Mouse (Mus musculus): ENCODE measurements around the gene Slc6a8. TPM values are rescaled to one million over a fixed set of nuclear protein-coding genes. Genes with fewer than 3 reads are reported as not detected.

Slc6a8 gene
- polyA plus RNA-seq, 1 experiment from 2014 or later: 6.7 TPM

- peak; percentile 52; the same call in 1 of the 2 replicates for ATAC-seq (ENCODE audit: insufficient read depth, low FRiP score)
- no peak overlapping the region for H3K4me2 ChIP-seq (ENCODE audit: low read depth, low read length)
- 10% methylated on average over 6 of the region's 6 CpGs for WGBS
- no peak overlapping the region for H3K27ac ChIP-seq (ENCODE audit: low read length)
- no peaks in the 10 kb centered on the region for H3K4me1 ChIP-seq (ENCODE audit: control insufficient read depth, insufficient read depth, low read length)
- no peaks in the 10 kb centered on the region for H3K9me3 ChIP-seq (replicated peaks; ENCODE audit: control insufficient read depth, low read length)
- H3K36me3 ChIP-seq (ENCODE audit: control insufficient read depth, insufficient read depth, low read length): no peaks in the 10 kb centered on the region
- no peak overlapping the region for H3K4me3 ChIP-seq (replicated peaks; ENCODE audit: low read length)
- H3K27me3 ChIP-seq (ENCODE audit: control insufficient read depth, insufficient read depth, low read length): no peaks in the 10 kb centered on the region
- H3K9ac ChIP-seq (ENCODE audit: low read length): no peak overlapping the region
Observed at GRCm38 (mm10) chrX:73654177-73654576, 18.8 kb upstream of the Slc6a8 start.

DNA sequence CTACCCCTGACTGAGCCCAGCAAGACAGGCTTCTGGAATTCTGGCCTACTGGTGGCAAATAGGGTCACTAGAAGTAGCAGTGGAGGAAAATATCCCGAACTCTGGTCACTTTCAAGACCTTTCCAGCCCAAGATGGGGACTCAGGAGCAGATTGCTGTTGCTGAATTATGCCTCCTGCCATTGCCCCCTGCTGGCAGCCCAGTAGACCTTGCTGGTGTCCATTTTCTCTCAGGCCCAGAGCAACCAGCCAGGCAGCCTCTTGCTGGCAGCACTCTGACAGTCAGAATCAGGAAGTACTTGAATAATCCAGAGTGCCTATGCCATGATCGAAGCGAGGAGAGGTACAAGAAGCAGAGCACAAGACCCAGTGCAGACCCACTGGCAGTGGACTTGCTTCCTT lies 17.4 kb upstream of the Slc6a8 start:
- no peak overlapping the region for H3K27ac ChIP-seq (ENCODE audit: low read length)
- H3K36me3 ChIP-seq (ENCODE audit: control insufficient read depth, insufficient read depth, low read length): no peaks in the 10 kb centered on the region
- H3K9ac ChIP-seq (ENCODE audit: low read length): no peak overlapping the region
- no peaks in the 10 kb centered on the region; the same call in 1 of the 2 replicates for H3K27me3 ChIP-seq (ENCODE audit: control insufficient read depth, insufficient read depth, low read length)
- WGBS: 62% methylated on average over 3 of the region's 3 CpGs
- H3K4me3 ChIP-seq (replicated peaks; ENCODE audit: low read length): no peak overlapping the region
- no peaks in the 10 kb centered on the region for H3K9me3 ChIP-seq (replicated peaks; ENCODE audit: control insufficient read depth, low read length)
- no peak for ATAC-seq (ENCODE audit: insufficient read depth, low FRiP score)
- H3K4me2 ChIP-seq (ENCODE audit: low read depth, low read length): no peak overlapping the region
- H3K4me1 ChIP-seq (ENCODE audit: control insufficient read depth, insufficient read depth, low read length): no peaks in the 10 kb centered on the region

- Histone ChIP-seq H3K4me2 (ENCODE audit: low read depth, low read length) (no peak overlapping the region), H3K27me3 (ENCODE audit: control insufficient read depth, insufficient read depth, low read length) (no peaks in the 10 kb centered on the region; the same call in 1 of the 2 replicates), H3K4me1 (ENCODE audit: control insufficient read depth, insufficient read depth, low read length) (no peaks in the 10 kb centered on the region), H3K4me3 (replicated peaks; ENCODE audit: low read length) (no peak overlapping the region), H3K9ac (ENCODE audit: low read length) (no peak overlapping the region), H3K36me3 (ENCODE audit: control insufficient read depth, insufficient read depth, low read length) (no peaks in the 10 kb centered on the region), H3K9me3 (replicated peaks; ENCODE audit: control insufficient read depth, low read length) (no peaks in the 10 kb centered on the region), H3K27ac (ENCODE audit: low read length) (no peak overlapping the region)
- WGBS: 46% methylated on average over 7 of the region's 7 CpGs
- ATAC-seq (ENCODE audit: insufficient read depth, low FRiP score): no peak
Observed at GRCm38 (mm10) chrX:73658391-73658790, 14.6 kb upstream of the Slc6a8 start.

DNA sequence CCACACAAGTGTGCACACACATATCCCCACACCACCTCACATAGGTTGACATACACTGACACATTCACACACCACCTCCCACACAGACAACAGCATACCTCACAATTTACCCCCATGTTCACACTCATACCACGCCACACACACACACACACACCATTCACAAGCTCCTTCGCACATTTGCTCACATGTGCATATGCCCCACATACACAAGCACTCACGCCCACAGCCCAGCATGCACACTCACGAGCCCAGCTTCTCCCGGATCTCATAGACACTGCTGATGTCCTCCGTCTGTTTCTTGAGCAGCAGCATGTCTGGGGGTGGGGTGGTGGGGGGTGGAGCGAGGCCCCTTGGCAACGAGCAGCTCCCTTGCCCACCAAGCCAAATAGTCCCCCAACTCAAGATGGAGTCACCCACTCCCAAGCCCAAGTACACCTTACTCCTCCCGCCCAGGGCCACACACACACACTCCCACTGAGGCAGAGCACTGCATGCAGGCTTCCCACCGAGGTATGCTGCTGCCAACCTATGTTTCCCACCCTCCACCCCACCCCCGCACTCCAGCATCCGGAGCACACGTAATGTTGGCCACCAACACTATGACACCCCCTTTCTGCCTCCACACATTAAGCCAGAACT lies 13.9 kb upstream of the Slc6a8 start:
- 51% methylated on average over 13 of the region's 13 CpGs for WGBS
- H3K27me3 ChIP-seq (ENCODE audit: control insufficient read depth, insufficient read depth, low read length): no peaks in the 10 kb centered on the region; the same call in 1 of the 2 replicates
- peak overlapping the region; percentile 48 for H3K4me3 ChIP-seq (replicated peaks; ENCODE audit: low read length)
- H3K36me3 ChIP-seq (ENCODE audit: control insufficient read depth, insufficient read depth, low read length): no peaks in the 10 kb centered on the region
- no peaks in the 10 kb centered on the region for H3K9me3 ChIP-seq (replicated peaks; ENCODE audit: control insufficient read depth, low read length)
- peak overlapping the region; percentile 68 for H3K4me2 ChIP-seq (ENCODE audit: low read depth, low read length)
- H3K9ac ChIP-seq (ENCODE audit: low read length): peak overlapping the region; percentile 69
- no peaks in the 10 kb centered on the region for H3K4me1 ChIP-seq (ENCODE audit: control insufficient read depth, insufficient read depth, low read length)
- H3K27ac ChIP-seq (ENCODE audit: low read length): no peak overlapping the region
- ATAC-seq (ENCODE audit: insufficient read depth, low FRiP score): peak; percentile 4; the same call in 1 of the 2 replicates

DNA sequence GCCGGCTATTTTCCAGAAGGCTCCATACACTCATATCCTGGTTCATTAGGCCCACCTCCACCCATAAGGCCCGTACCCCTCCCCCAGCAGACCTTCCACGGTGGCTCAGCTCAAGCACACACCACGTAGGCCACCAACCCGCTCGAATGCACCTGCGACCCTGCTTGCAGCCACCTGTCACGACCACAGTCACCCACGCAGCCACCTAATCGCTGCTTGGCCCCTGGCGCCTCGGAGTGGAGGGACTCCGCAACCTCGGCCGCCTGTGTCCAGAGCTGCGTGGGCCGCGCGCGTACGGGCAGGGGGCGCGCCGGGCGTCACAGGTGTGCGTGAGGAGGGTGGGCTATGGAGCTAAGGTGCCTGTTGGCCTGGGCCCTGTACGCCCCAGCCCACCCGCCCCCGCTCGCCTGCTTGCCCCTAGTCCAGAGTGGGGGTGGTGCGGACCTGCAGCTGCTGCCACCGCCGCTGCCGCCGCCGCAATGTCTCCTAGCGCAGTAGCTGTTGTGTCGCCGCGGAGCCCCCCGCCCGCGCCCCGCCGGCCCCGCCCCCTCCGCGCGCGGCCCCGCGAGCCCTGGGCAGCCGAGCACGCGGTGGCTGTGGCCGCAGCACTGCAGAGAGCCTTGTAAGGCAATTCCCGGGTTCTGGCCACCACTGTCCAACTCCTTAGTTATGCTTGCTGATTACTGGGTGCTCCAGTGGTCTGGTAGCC lies 13.2 kb upstream of the Slc6a8 start, which contains the start of gene Pnck:
Pnck (minus strand) TSS at position 543 of the 709 bp plus-strand sequence.
- H3K27me3 ChIP-seq (ENCODE audit: control insufficient read depth, insufficient read depth, low read length): no peaks in the 10 kb centered on the region; the same call in 1 of the 2 replicates
- H3K9ac ChIP-seq (ENCODE audit: low read length): peak within 1 kb of the TSS; percentile 69
- ATAC-seq (ENCODE audit: insufficient read depth, low FRiP score): peak; percentile 63
- H3K36me3 ChIP-seq (ENCODE audit: control insufficient read depth, insufficient read depth, low read length): no peaks in the 10 kb centered on the region
- no peaks in the 10 kb centered on the region for H3K4me1 ChIP-seq (ENCODE audit: control insufficient read depth, insufficient read depth, low read length)
- no peak within 1 kb of the TSS for H3K27ac ChIP-seq (ENCODE audit: low read length)
- peak within 1 kb of the TSS; percentile 48 for H3K4me3 ChIP-seq (replicated peaks; ENCODE audit: low read length)
- H3K9me3 ChIP-seq (replicated peaks; ENCODE audit: control insufficient read depth, low read length): no peaks in the 10 kb centered on the region
- 17% methylated on average over 37 of the region's 57 CpGs for whole genome bisulfite sequencing
- H3K4me2 ChIP-seq (ENCODE audit: low read depth, low read length): peak within 1 kb of the TSS; percentile 68

DNA sequence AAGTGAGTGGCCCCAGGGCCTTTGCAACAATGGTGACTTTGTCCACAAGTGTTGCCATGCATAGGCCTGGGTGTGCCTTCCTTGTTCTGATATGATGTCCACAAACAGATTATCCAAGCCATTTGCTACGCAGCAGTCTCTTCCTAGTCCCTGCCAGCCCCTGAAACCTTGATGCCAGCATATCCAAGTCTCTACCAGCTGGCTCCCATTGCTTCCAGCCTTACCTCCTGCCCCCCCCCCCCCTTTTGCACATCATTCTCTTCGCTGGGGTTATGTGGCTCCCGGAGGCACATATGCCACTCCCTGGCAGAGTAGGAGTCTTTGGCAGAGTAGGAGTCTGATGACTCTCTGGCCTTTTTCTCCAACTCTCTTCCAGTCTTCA lies 12.7 kb upstream of the Slc6a8 start:
- Histone ChIP-seq H3K36me3 (ENCODE audit: control insufficient read depth, insufficient read depth, low read length) (no peaks in the 10 kb centered on the region), H3K9me3 (replicated peaks; ENCODE audit: control insufficient read depth, low read length) (no peaks in the 10 kb centered on the region), H3K4me3 (replicated peaks; ENCODE audit: low read length) (peak overlapping the region; percentile 48), H3K9ac (ENCODE audit: low read length) (peak overlapping the region; percentile 69), H3K27me3 (ENCODE audit: control insufficient read depth, insufficient read depth, low read length) (no peaks in the 10 kb centered on the region; the same call in 1 of the 2 replicates), H3K27ac (ENCODE audit: low read length) (no peak overlapping the region), H3K4me1 (ENCODE audit: control insufficient read depth, insufficient read depth, low read length) (no peaks in the 10 kb centered on the region), H3K4me2 (ENCODE audit: low read depth, low read length) (peak overlapping the region; percentile 68)
- no peak for ATAC-seq (ENCODE audit: insufficient read depth, low FRiP score)
- WGBS: 50% methylated on average over 3 of the region's 3 CpGs

GRCm38 (mm10) chrX:73663143-73663542 lies 9.8 kb upstream of the Slc6a8 start:
- no peak overlapping the region for H3K4me2 ChIP-seq (ENCODE audit: low read depth, low read length)
- no peaks in the 10 kb centered on the region for H3K9me3 ChIP-seq (replicated peaks; ENCODE audit: control insufficient read depth, low read length)
- no peak overlapping the region for H3K4me3 ChIP-seq (replicated peaks; ENCODE audit: low read length)
- no peak overlapping the region for H3K9ac ChIP-seq (ENCODE audit: low read length)
- no peaks in the 10 kb centered on the region for H3K36me3 ChIP-seq (ENCODE audit: control insufficient read depth, insufficient read depth, low read length)
- no peaks in the 10 kb centered on the region for H3K4me1 ChIP-seq (ENCODE audit: control insufficient read depth, insufficient read depth, low read length)
- H3K27ac ChIP-seq (ENCODE audit: low read length): no peak overlapping the region
- H3K27me3 ChIP-seq (ENCODE audit: control insufficient read depth, insufficient read depth, low read length): no peaks in the 10 kb centered on the region; the same call in 1 of the 2 replicates
- no peak for ATAC-seq (ENCODE audit: insufficient read depth, low FRiP score)

DNA sequence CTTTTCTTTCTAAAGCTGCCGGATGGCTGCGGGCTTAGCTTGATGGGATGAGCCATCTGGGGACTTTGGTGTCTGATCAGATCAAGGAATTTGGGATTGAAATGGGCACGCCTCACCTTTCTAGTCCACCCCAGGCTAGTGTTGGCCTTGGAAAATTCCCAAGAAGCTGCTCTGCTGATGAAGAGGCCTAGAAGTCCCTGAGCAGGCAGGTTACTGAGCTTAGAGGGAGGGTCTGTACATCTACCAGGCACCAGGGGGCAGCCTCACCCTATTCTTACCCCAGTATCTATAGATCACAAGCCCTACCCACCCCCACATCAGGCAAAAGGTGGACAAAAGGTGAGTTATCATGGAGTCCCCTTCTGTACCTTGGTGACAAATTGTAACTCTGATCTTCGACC lies 919 bp upstream of the Slc6a8 start:
- Histone ChIP-seq H3K9me3 (replicated peaks; ENCODE audit: control insufficient read depth, low read length) (no peaks in the 10 kb centered on the region), H3K27me3 (ENCODE audit: control insufficient read depth, insufficient read depth, low read length) (no peaks in the 10 kb centered on the region; the same call in 1 of the 2 replicates), H3K4me1 (ENCODE audit: control insufficient read depth, insufficient read depth, low read length) (peaks cover 9% of the 10 kb centered on the region), H3K9ac (ENCODE audit: low read length) (no peak overlapping the region; the same call in 1 of the 2 replicates), H3K27ac (ENCODE audit: low read length) (no peak overlapping the region), H3K4me2 (ENCODE audit: low read depth, low read length) (no peak overlapping the region), H3K4me3 (replicated peaks; ENCODE audit: low read length) (no peak overlapping the region), H3K36me3 (ENCODE audit: control insufficient read depth, insufficient read depth, low read length) (no peaks in the 10 kb centered on the region)
- 60% methylated on average over 4 of the region's 4 CpGs for WGBS
- peak; percentile 46; the same call in 1 of the 2 replicates for ATAC-seq (ENCODE audit: insufficient read depth, low FRiP score)

- H3K4me2 ChIP-seq (ENCODE audit: low read depth, low read length): peak overlapping the region; percentile 62
Observed at GRCm38 (mm10) chrX:73673619-73673967, 643 bp downstream of the Slc6a8 start.

More at GRCm38 (mm10) chrX:73673619-73673967, 643 bp downstream of the Slc6a8 start:
- H3K9ac ChIP-seq (ENCODE audit: low read length): peak overlapping the region; percentile 80
- peak overlapping the region; percentile 61 for H3K4me3 ChIP-seq (replicated peaks; ENCODE audit: low read length)
- 9% methylated on average over 22 of the region's 42 CpGs for whole genome bisulfite sequencing
- peak overlapping the region; percentile 46; the same call in 1 of the 2 replicates for H3K27ac ChIP-seq (ENCODE audit: low read length)
- H3K4me1 ChIP-seq (ENCODE audit: control insufficient read depth, insufficient read depth, low read length): peaks cover 9% of the 10 kb centered on the region
- no peaks in the 10 kb centered on the region for H3K9me3 ChIP-seq (replicated peaks; ENCODE audit: control insufficient read depth, low read length)
- H3K36me3 ChIP-seq (ENCODE audit: control insufficient read depth, insufficient read depth, low read length): no peaks in the 10 kb centered on the region
- ATAC-seq (ENCODE audit: insufficient read depth, low FRiP score): no peak
- no peaks in the 10 kb centered on the region; the same call in 1 of the 2 replicates for H3K27me3 ChIP-seq (ENCODE audit: control insufficient read depth, insufficient read depth, low read length)
